Comparison of ENCODE assay signal across 1 mouse cellular context in the genomic region with DNA sequence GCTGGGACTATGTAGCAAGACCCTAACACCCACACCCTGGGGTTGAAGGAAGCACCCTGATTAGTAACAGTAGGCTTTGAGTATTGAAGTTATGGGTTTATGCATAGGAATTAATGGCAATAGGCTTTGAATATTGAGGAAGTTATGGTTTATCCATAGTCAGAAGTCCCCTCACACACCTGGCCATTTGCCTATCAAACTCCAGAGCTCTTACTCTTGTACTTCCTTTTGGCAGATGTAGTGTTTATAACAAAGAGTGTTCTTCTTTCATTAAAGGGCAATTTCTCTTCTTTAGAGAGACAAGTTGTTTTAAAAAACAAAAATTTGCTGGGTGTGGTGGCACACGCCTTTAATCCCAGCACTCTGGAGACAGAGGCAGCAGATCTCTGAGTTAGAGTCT.
TF ChIP-seq lines count a peak whose summit lies in the region.

No protein-coding gene starts in this region.

TF ChIP-seq in MEL, 35 proteins besides CTCF, POLR2A, EP300 and RAD21 (continued from another document):
- peak; percentile 37 for TF ChIP-seq TAL1 (IDR thresholded peaks at IDR 0.05; ENCODE audit: low read length)
